11 mouse cellular contexts compared by ENCODE assay signal in genomic region chr1:38695812-38696681, GRCm38 (mm10). TPM values are rescaled to one million over a fixed set of nuclear protein-coding genes. Genes with fewer than 3 reads are reported as not detected.
DNase-seq lines count a peak whose midpoint lies in the region; ATAC-seq and TF ChIP-seq lines count a peak whose summit lies in the region.
"Had no signal": no experiment of that assay in that cellular context is flagged by ENCODE, and none has a peak within 500 bp of the region (broad histone marks: within the 10 kb centered on the region; RNA-seq: fewer than 3 reads in every experiment).

No protein-coding gene starts in this region.

- H3K9ac ChIP-seq in embryonic facial prominence, embryonic 15.5 days: no peak overlapping the region
- H3K9ac ChIP-seq in limb, embryonic 14.5 days (ENCODE audit: low read depth, low read length, severe bottlenecking): no peak overlapping the region
- H3K9ac ChIP-seq: liver, embryonic 13.5 days had no signal

- H3K27me3 ChIP-seq in heart, embryonic 10.5 days (ENCODE audit: insufficient read depth, poor library complexity, severe bottlenecking): no peaks in the 10 kb centered on the region
- no peaks in the 10 kb centered on the region for H3K27me3 ChIP-seq in embryonic facial prominence, embryonic 15.5 days
- H3K27me3 ChIP-seq in limb, embryonic 14.5 days (ENCODE audit: control insufficient read depth, insufficient read depth, low read length): no peaks in the 10 kb centered on the region
- H3K27me3 ChIP-seq: liver, embryonic 13.5 days had no signal

- peak; percentile 74 for DNase-seq in heart, adult 11 months
- DNase-seq in heart, embryonic 10.5 days (ENCODE audit: low spot score): no peak
- DNase-seq in B cell, adult 2 months: peak; percentile 35 to 37
- peak; percentile 15 for DNase-seq in limb, embryonic 14.5 days (ENCODE audit: low spot score)
- DNase-seq in kidney, adult 11 months: no peak
- no peak for DNase-seq in right cerebral cortex, postnatal 14 days
- DNase-seq: gastrocnemius, postnatal 10 days; liver, embryonic 13.5 days had no signal

- no peak; the same call in 1 of the 2 replicates for ATAC-seq in embryonic facial prominence, embryonic 15.5 days (ENCODE audit: insufficient number of reproducible peaks, low FRiP score, low TSS enrichment, low read depth)
- ATAC-seq in limb, embryonic 14.5 days (ENCODE audit: low FRiP score, low read depth): peak; percentile 9; the same call in 1 of the 2 replicates
- no peak for ATAC-seq in activated CD4-positive, CD25-positive, alpha-beta regulatory T cell, adult 4 months
- ATAC-seq: intestine, embryonic 16.5 days had no signal

- H3K4me3 ChIP-seq in heart, embryonic 10.5 days: no peak overlapping the region
- no peak overlapping the region for H3K4me3 ChIP-seq in embryonic facial prominence, embryonic 15.5 days (replicated peaks)
- no peak overlapping the region for H3K4me3 ChIP-seq in limb, embryonic 14.5 days (replicated peaks; ENCODE audit: low read length)
- H3K4me3 ChIP-seq: liver, embryonic 13.5 days had no signal

- H3K9me3 ChIP-seq in heart, embryonic 10.5 days: no peaks in the 10 kb centered on the region
- no peaks in the 10 kb centered on the region for H3K9me3 ChIP-seq in embryonic facial prominence, embryonic 15.5 days (replicated peaks)
- no peaks in the 10 kb centered on the region for H3K9me3 ChIP-seq in limb, embryonic 14.5 days (ENCODE audit: control insufficient read depth, low read length)
- H3K9me3 ChIP-seq: liver, embryonic 13.5 days had no signal

- 64% methylated on average over 15 of the region's 15 CpGs for WGBS in heart, embryonic 10.5 days
- 35% methylated on average over 15 of the region's 15 CpGs for WGBS in embryonic facial prominence, embryonic 15.5 days
- WGBS in limb, embryonic 14.5 days: 40% methylated on average over 15 of the region's 15 CpGs

- H3K4me2 ChIP-seq in embryonic facial prominence, embryonic 15.5 days (replicated peaks): no peak overlapping the region
- H3K4me2 ChIP-seq in limb, embryonic 14.5 days (replicated peaks; ENCODE audit: low read depth, low read length, severe bottlenecking): no peak overlapping the region
- H3K4me2 ChIP-seq: liver, embryonic 13.5 days had no signal

- TF ChIP-seq POLR2A in limb, embryonic 14.5 days (IDR thresholded peaks at IDR 0.05; ENCODE audit: borderline replicate concordance, extremely low read depth, insufficient read depth, insufficient read length): no peak

- H3K4me1 ChIP-seq in heart, embryonic 10.5 days: peaks cover 10% of the 10 kb centered on the region
- H3K4me1 ChIP-seq in embryonic facial prominence, embryonic 15.5 days: peaks cover 35% of the 10 kb centered on the region
- peaks cover 8% of the 10 kb centered on the region; the same call in 1 of the 2 replicates for H3K4me1 ChIP-seq in limb, embryonic 14.5 days (ENCODE audit: control insufficient read depth, insufficient read depth, low read length)

- H3K36me3 ChIP-seq in heart, embryonic 10.5 days: no peaks in the 10 kb centered on the region
- no peaks in the 10 kb centered on the region for H3K36me3 ChIP-seq in embryonic facial prominence, embryonic 15.5 days
- no peaks in the 10 kb centered on the region for H3K36me3 ChIP-seq in limb, embryonic 14.5 days (ENCODE audit: control insufficient read depth, insufficient read depth, low read length)
- H3K36me3 ChIP-seq: liver, embryonic 13.5 days had no signal

- H3K27ac ChIP-seq in heart, embryonic 10.5 days: no peak overlapping the region
- H3K27ac ChIP-seq in embryonic facial prominence, embryonic 15.5 days (replicated peaks): peak overlapping the region; percentile 68
- no peak overlapping the region for H3K27ac ChIP-seq in limb, embryonic 14.5 days (replicated peaks; ENCODE audit: low read depth, low read length)
- H3K27ac ChIP-seq: liver, embryonic 13.5 days had no signal

RNA-seq across cellular contexts. Expression of gene Aff3, which starts 31.3 kb away (rescaled TPM):
- polyA plus RNA-seq in heart, embryonic 10.5 days (2016; fragmentation: Nextera tagmentation; extraction: Ambion mirVana): 5.3 and 6.9 TPM in 2 replicates
- 15.4 and 16.0 TPM in 2 replicates for polyA plus RNA-seq in embryonic facial prominence, embryonic 15.5 days (2015; fragmentation: Nextera tagmentation; extraction: Ambion mirVana)
- 22.4 and 29.4 TPM in 2 replicates for polyA plus RNA-seq in limb, embryonic 14.5 days (2012; rRNA removed)
- polyA plus RNA-seq in limb, embryonic 14.5 days (2014; fragmentation: Nextera tagmentation; extraction: Ambion mirVana): 20.4 and 28.4 TPM in 2 replicates
- 10 to 100 TPM; 15.0 to 18.5 TPM for polyA plus RNA-seq in activated CD4-positive, CD25-positive, alpha-beta regulatory T cell, adult 4 months (2017; shearing (Covaris generic))

Comparison
In these comparisons a context has a peak if more than half of its experiments do, and no peak if none do; other contexts are left out.
1. DNase-seq: peak in heart, adult 11 months (single experiment), B cell, adult 2 months (2 of 2) and limb, embryonic 14.5 days (single experiment); none in heart, embryonic 10.5 days (single experiment), kidney, adult 11 months (single experiment) and right cerebral cortex, postnatal 14 days (single experiment).